Mouse (Mus musculus) liver, postnatal 0 days (tissue): ENCODE data around the gene Tmem147. TPM values are rescaled to one million over a fixed set of nuclear protein-coding genes. Genes with fewer than 3 reads are reported as not detected.
"Not testable (repeated sequence)": the region's sequence is repeated elsewhere in the genome, so short reads cannot be mapped to it uniquely, and the experiment has no call there.

Experiments used
- ATAC-seq: fragments of 200-750 bp; cut with Nextera tagmentation; 2 replicates; pipeline ENCODE4 v1.8.0; 2017; ENCODE audit warnings: mild to moderate bottlenecking, moderate library complexity
- DNase-seq: peaks from one replicate; pipeline ENCODE4 v3.0.0-alpha.2; 2016
- H3K27ac ChIP-seq: fragments of 300-500 bp; sonication (generic); 2 replicates; pipeline ENCODE4 v1.5.1; 2014; ENCODE audit warnings: antibody characterized with exemption, moderate library complexity, mild to moderate bottlenecking, low read depth
- H3K27me3 ChIP-seq: fragments of 300-500 bp; sonication (generic); 2 replicates; pipeline ENCODE4 v1.6.1; 2014; ENCODE audit warnings: low read length, control low read depth, mixed read lengths; ENCODE audit not compliant: insufficient read depth
- H3K36me3 ChIP-seq: fragments of 300-500 bp; sonication (generic); replicated peaks from 2 replicates; pipeline ENCODE4 v1.6.1; 2014; ENCODE audit warnings: mild to moderate bottlenecking, control low read depth, low read length, moderate library complexity, mixed read lengths; ENCODE audit not compliant: insufficient read depth
- H3K4me1 ChIP-seq: fragments of 300-500 bp; sonication (generic); 2 replicates; pipeline ENCODE4 v1.6.1; 2014; ENCODE audit warnings: antibody characterized with exemption, mild to moderate bottlenecking, control low read depth; ENCODE audit not compliant: insufficient read depth
- H3K4me2 ChIP-seq: fragments of 300-500 bp; sonication (generic); 2 replicates; pipeline ENCODE4 v1.6.1; 2014; ENCODE audit warnings: low read depth, mild to moderate bottlenecking, low read length, moderate library complexity, mixed read lengths
- H3K4me3 ChIP-seq: fragments of 300-500 bp; sonication (generic); 2 replicates; pipeline ENCODE4 v1.5.1; 2014; ENCODE audit warnings: low read depth, low read length
- H3K9ac ChIP-seq: fragments of 300-500 bp; sonication (generic); replicated peaks from 2 replicates; pipeline ENCODE4 v1.6.1; 2014; ENCODE audit warnings: mild to moderate bottlenecking, moderate library complexity
- H3K9me3 ChIP-seq: fragments of 300-500 bp; sonication (generic); 2 replicates; pipeline ENCODE4 v1.6.1; 2016; ENCODE audit warnings: mild to moderate bottlenecking, control low read depth, low read length, mixed read lengths
- CTCF ChIP-seq: sonication (generic); IDR thresholded peaks from 2 replicates; pipeline ENCODE4 v1.5.1; 2016; ENCODE audit warnings: antibody characterized with exemption, low read depth
- EP300 ChIP-seq: IDR thresholded peaks from 2 replicates; pipeline ENCODE4 v1.6.1; 2016; ENCODE audit warnings: antibody characterized with exemption, low read depth, mild to moderate bottlenecking
- WGBS: fragments of 180-500 bp; shearing (Covaris S2); extraction: QIAGEN DNeasy Blood & Tissue Kit; methylation state at CpG from one replicate; pipeline ENCODE4 v1.1.7; 2014; ENCODE audit not compliant: insufficient replicate concordance; 5-methylcytosine and 5-hydroxymethylcytosine counted together
- polyA plus RNA-seq: library from polyadenylated mRNA; unstranded; fragments of >200 nt; fragmentation: Nextera tagmentation; extraction: Ambion mirVana; gene quantifications from 2 replicates; pipeline ENCODE4 v1.2.1, GENCODE M21; 2015

Gene Tmem147
- polyA plus RNA-seq, 1 experiment from 2014 or later, result 158 TPM

GRCm38 (mm10) chr7:30749824-30750606 is 20.7 kb upstream of the Tmem147 start:
- no peak for ATAC-seq

GRCm38 (mm10) chr7:30747525-30748204 is 18.3 kb upstream of the Tmem147 start:
- WGBS, result 77% methylated on average over 7 of the region's 7 CpGs

More at GRCm38 (mm10) chr7:30749824-30750606, 20.7 kb upstream of the Tmem147 start:
- Histone ChIP-seq H3K27me3 (no peaks in the 10 kb centered on the region), H3K27ac (no peak overlapping the region), H3K9me3 (peaks cover 8% of the 10 kb centered on the region), H3K9ac (no peak overlapping the region), H3K36me3 (no peaks in the 10 kb centered on the region), H3K4me3 (no peak overlapping the region), H3K4me2 (no peak overlapping the region), H3K4me1 (no peaks in the 10 kb centered on the region)
- no peak for DNase-seq
- TF ChIP-seq EP300, result no peak
- TF ChIP-seq CTCF, result no peak
- WGBS, result 74% methylated on average over 13 of the region's 13 CpGs

GRCm38 (mm10) chr7:30744022-30744598 is 14.8 kb upstream of the Tmem147 start:
- DNase-seq, result peak; percentile 71

More at GRCm38 (mm10) chr7:30747525-30748204, 18.3 kb upstream of the Tmem147 start:
- Histone ChIP-seq H3K4me1 (peaks cover 5% of the 10 kb centered on the region; the same call in 1 of the 2 replicates), H3K36me3 (no peaks in the 10 kb centered on the region), H3K4me2 (no peak overlapping the region), H3K9me3 (no peaks in the 10 kb centered on the region), H3K4me3 (no peak overlapping the region), H3K27ac (no peak overlapping the region), H3K27me3 (no peaks in the 10 kb centered on the region), H3K9ac (no peak overlapping the region)
- TF ChIP-seq CTCF (peak; percentile 30), EP300 (no peak)
- ATAC-seq, result no peak
- no peak for DNase-seq

GRCm38 (mm10) chr7:30743617-30744016 is 14.3 kb upstream of the Tmem147 start, which contains the start of gene Gapdhs:
Gapdhs (minus strand) TSS chr7:30743681.
- not testable (repeated sequence) for H3K36me3 ChIP-seq, H3K9ac ChIP-seq, H3K4me3 ChIP-seq, H3K4me2 ChIP-seq, H3K9me3 ChIP-seq, H3K4me1 ChIP-seq, DNase-seq, H3K27me3 ChIP-seq, H3K27ac ChIP-seq
- ATAC-seq, result peak; percentile 31; the same call in 1 of the 2 replicates
- WGBS, result no CpG with 5 or more reads among the region's 4 CpGs

More at GRCm38 (mm10) chr7:30744022-30744598, 14.8 kb upstream of the Tmem147 start:
- Histone ChIP-seq H3K4me3 (no peak overlapping the region), H3K9ac (no peak overlapping the region), H3K9me3 (no peaks in the 10 kb centered on the region), H3K27me3 (no peaks in the 10 kb centered on the region), H3K4me1 (peaks cover 5% of the 10 kb centered on the region; the same call in 1 of the 2 replicates), H3K4me2 (no peak overlapping the region), H3K27ac (no peak overlapping the region), H3K36me3 (no peaks in the 10 kb centered on the region)
- peak; percentile 74 for ATAC-seq
- TF ChIP-seq CTCF (no peak), EP300 (no peak)
- 42% methylated on average over 4 of the region's 4 CpGs for WGBS

- not testable (repeated sequence) for H3K9me3 ChIP-seq, H3K36me3 ChIP-seq, H3K27me3 ChIP-seq, H3K4me2 ChIP-seq, H3K4me3 ChIP-seq, H3K4me1 ChIP-seq, H3K27ac ChIP-seq, H3K9ac ChIP-seq
- ATAC-seq, result peak; percentile 40; the same call in 1 of the 2 replicates
- 32% methylated on average over 2 of the region's 2 CpGs for WGBS
- peak; percentile 35 for DNase-seq
Measured at GRCm38 (mm10) chr7:30742570-30742969, 13.2 kb upstream of the Tmem147 start.

- Histone ChIP-seq H3K9me3 (no peaks in the 10 kb centered on the region), H3K27ac (no peak overlapping the region), H3K4me3 (no peak overlapping the region), H3K4me2 (no peak overlapping the region), H3K9ac (no peak overlapping the region), H3K4me1 (peaks cover 4% of the 10 kb centered on the region; the same call in 1 of the 2 replicates), H3K27me3 (no peaks in the 10 kb centered on the region), H3K36me3 (peaks cover 15% of the 10 kb centered on the region)
- DNase-seq (no peak), ATAC-seq (no peak)
- 81% methylated on average over 3 of the region's 3 CpGs for WGBS
- TF ChIP-seq CTCF (no peak), EP300 (no peak)
Measured at GRCm38 (mm10) chr7:30736211-30736610, 6.9 kb upstream of the Tmem147 start.

- ATAC-seq, result peak; percentile 6
- Histone ChIP-seq H3K9ac (peak overlapping the region; percentile 75), H3K4me3 (peak overlapping the region; percentile 71), H3K36me3 (peaks cover 21% of the 10 kb centered on the region), H3K4me1 (peaks cover 24% of the 10 kb centered on the region; the same call in 1 of the 2 replicates), H3K4me2 (peak overlapping the region; percentile 85), H3K27ac (peak overlapping the region; percentile 85)
- WGBS, result 23% methylated on average over 13 of the region's 22 CpGs
- H3K9me3 ChIP-seq, H3K27me3 ChIP-seq, DNase-seq: not testable (repeated sequence)
Measured at GRCm38 (mm10) chr7:30730064-30730722, 853 bp upstream of the Tmem147 start.
